Mouse (Mus musculus): Measurements from ENCODE around the gene Usp18. TPM values are rescaled to one million over a fixed set of nuclear protein-coding genes. Genes with fewer than 3 reads are reported as not detected.
A peak's percentile ranks its signal among the peaks of the same experiment; 100 is the strongest.

The Usp18 gene
- polyA plus RNA-seq, 2 experiments: 1.0 to 1.8 TPM

- H3K36me3 ChIP-seq (ENCODE audit: control insufficient read depth, insufficient read depth, low read length): no peaks in the 10 kb centered on the region
- H3K4me2 ChIP-seq (replicated peaks; ENCODE audit: low read depth, low read length, severe bottlenecking): 0 out of 2 replicates have a peak within 1 kb of the TSS, but pooled peaks have one; percentile 20
- H3K4me1 ChIP-seq (ENCODE audit: control insufficient read depth, insufficient read depth, low read length): 0 out of 2 replicates have a peak, but pooled peaks cover 4% of the 10 kb centered on the region
- no peak for TF ChIP-seq POLR2A (IDR thresholded peaks at IDR 0.05; ENCODE audit: borderline replicate concordance, extremely low read depth, insufficient read depth, insufficient read length)
- no peaks in the 10 kb centered on the region for H3K9me3 ChIP-seq (ENCODE audit: control insufficient read depth, low read length)
- H3K27ac ChIP-seq (replicated peaks; ENCODE audit: low read depth, low read length): no peak within 1 kb of the TSS
- 3% methylated on average over 10 of the region's 11 CpGs for WGBS
- H3K9ac ChIP-seq (ENCODE audit: low read depth, low read length, severe bottlenecking): no peak within 1 kb of the TSS
- ATAC-seq (ENCODE audit: low FRiP score, low read depth) (peak; percentile 75), DNase-seq (ENCODE audit: low spot score) (peak; percentile 49)
- no peaks in the 10 kb centered on the region; the same call in 1 of the 2 replicates for H3K27me3 ChIP-seq (ENCODE audit: control insufficient read depth, insufficient read depth, low read length)
- no peak within 1 kb of the TSS for H3K4me3 ChIP-seq (replicated peaks; ENCODE audit: low read length)
Observed at GRCm38 (mm10) chr6:121299954-121300353, 54.2 kb downstream of the Usp18 start, which contains the start of gene Slc6a13. Gene Slc6a13 (plus strand): TSS chr6:121300227.

- no peak for DNase-seq (ENCODE audit: low spot score)
- H3K4me3 ChIP-seq (replicated peaks; ENCODE audit: low read length): no peak overlapping the region
- WGBS: 44% methylated on average over 9 of the region's 9 CpGs
Observed at GRCm38 (mm10) chr6:121300504-121300903, 54.8 kb downstream of the Usp18 start.

GRCm38 (mm10) chr6:121303466-121304220 is 57.9 kb downstream of the Usp18 start:
- Histone ChIP-seq H3K9ac (ENCODE audit: low read depth, low read length, severe bottlenecking) (no peak overlapping the region), H3K9me3 (ENCODE audit: control insufficient read depth, low read length) (no peaks in the 10 kb centered on the region), H3K4me3 (replicated peaks; ENCODE audit: low read length) (no peak overlapping the region), H3K36me3 (ENCODE audit: control insufficient read depth, insufficient read depth, low read length) (no peaks in the 10 kb centered on the region), H3K27ac (replicated peaks; ENCODE audit: low read depth, low read length) (no peak overlapping the region), H3K4me1 (ENCODE audit: control insufficient read depth, insufficient read depth, low read length) (0 out of 2 replicates have a peak, but pooled peaks cover 4% of the 10 kb centered on the region), H3K4me2 (replicated peaks; ENCODE audit: low read depth, low read length, severe bottlenecking) (no peak overlapping the region), H3K27me3 (ENCODE audit: control insufficient read depth, insufficient read depth, low read length) (no peaks in the 10 kb centered on the region; the same call in 1 of the 2 replicates)
- no peak for TF ChIP-seq POLR2A (IDR thresholded peaks at IDR 0.05; ENCODE audit: borderline replicate concordance, extremely low read depth, insufficient read depth, insufficient read length)
- DNase-seq (ENCODE audit: low spot score) (peak; percentile 13), ATAC-seq (ENCODE audit: low FRiP score, low read depth) (0 out of 2 replicates have a peak, but pooled peaks have one; percentile 34)
- WGBS: 66% methylated on average over 10 of the region's 10 CpGs

More at GRCm38 (mm10) chr6:121300504-121300903, 54.8 kb downstream of the Usp18 start:
- Histone ChIP-seq H3K4me2 (replicated peaks; ENCODE audit: low read depth, low read length, severe bottlenecking) (no peak overlapping the region), H3K27ac (replicated peaks; ENCODE audit: low read depth, low read length) (no peak overlapping the region), H3K36me3 (ENCODE audit: control insufficient read depth, insufficient read depth, low read length) (no peaks in the 10 kb centered on the region), H3K4me1 (ENCODE audit: control insufficient read depth, insufficient read depth, low read length) (0 out of 2 replicates have a peak, but pooled peaks cover 4% of the 10 kb centered on the region), H3K9me3 (ENCODE audit: control insufficient read depth, low read length) (no peaks in the 10 kb centered on the region), H3K27me3 (ENCODE audit: control insufficient read depth, insufficient read depth, low read length) (no peaks in the 10 kb centered on the region; the same call in 1 of the 2 replicates), H3K9ac (ENCODE audit: low read depth, low read length, severe bottlenecking) (no peak overlapping the region)
- no peak for TF ChIP-seq POLR2A (IDR thresholded peaks at IDR 0.05; ENCODE audit: borderline replicate concordance, extremely low read depth, insufficient read depth, insufficient read length)
- no peak for ATAC-seq (ENCODE audit: low FRiP score, low read depth)

- no peak for DNase-seq (ENCODE audit: low spot score)
- Histone ChIP-seq H3K36me3 (ENCODE audit: control insufficient read depth, insufficient read depth, low read length) (no peaks in the 10 kb centered on the region), H3K4me3 (replicated peaks; ENCODE audit: low read length) (no peak overlapping the region), H3K4me2 (replicated peaks; ENCODE audit: low read depth, low read length, severe bottlenecking) (no peak overlapping the region), H3K9ac (ENCODE audit: low read depth, low read length, severe bottlenecking) (no peak overlapping the region), H3K27me3 (ENCODE audit: control insufficient read depth, insufficient read depth, low read length) (no peaks in the 10 kb centered on the region; the same call in 1 of the 2 replicates), H3K27ac (replicated peaks; ENCODE audit: low read depth, low read length) (no peak overlapping the region), H3K9me3 (ENCODE audit: control insufficient read depth, low read length) (no peaks in the 10 kb centered on the region), H3K4me1 (ENCODE audit: control insufficient read depth, insufficient read depth, low read length) (0 out of 2 replicates have a peak, but pooled peaks cover 4% of the 10 kb centered on the region)
- no peak for ATAC-seq (ENCODE audit: low FRiP score, low read depth)
- no peak for TF ChIP-seq POLR2A (IDR thresholded peaks at IDR 0.05; ENCODE audit: borderline replicate concordance, extremely low read depth, insufficient read depth, insufficient read length)
- WGBS: 80% methylated on average over 9 of the region's 9 CpGs
Observed at GRCm38 (mm10) chr6:121304630-121305029, 58.9 kb downstream of the Usp18 start.

- TF ChIP-seq POLR2A (IDR thresholded peaks at IDR 0.05; ENCODE audit: borderline replicate concordance, extremely low read depth, insufficient read depth, insufficient read length): no peak
Observed at GRCm38 (mm10) chr6:121305571-121305970, 59.9 kb downstream of the Usp18 start.

More at GRCm38 (mm10) chr6:121305571-121305970, 59.9 kb downstream of the Usp18 start:
- H3K27ac ChIP-seq (replicated peaks; ENCODE audit: low read depth, low read length): no peak overlapping the region
- H3K4me2 ChIP-seq (replicated peaks; ENCODE audit: low read depth, low read length, severe bottlenecking): no peak overlapping the region
- H3K9me3 ChIP-seq (ENCODE audit: control insufficient read depth, low read length): no peaks in the 10 kb centered on the region
- no peak overlapping the region for H3K4me3 ChIP-seq (replicated peaks; ENCODE audit: low read length)
- H3K36me3 ChIP-seq (ENCODE audit: control insufficient read depth, insufficient read depth, low read length): no peaks in the 10 kb centered on the region
- 83% methylated on average over 3 of the region's 3 CpGs for WGBS
- H3K27me3 ChIP-seq (ENCODE audit: control insufficient read depth, insufficient read depth, low read length): no peaks in the 10 kb centered on the region; the same call in 1 of the 2 replicates
- no peak overlapping the region for H3K9ac ChIP-seq (ENCODE audit: low read depth, low read length, severe bottlenecking)
- DNase-seq (ENCODE audit: low spot score) (no peak), ATAC-seq (ENCODE audit: low FRiP score, low read depth) (no peak)
- no peaks in the 10 kb centered on the region for H3K4me1 ChIP-seq (ENCODE audit: control insufficient read depth, insufficient read depth, low read length)
